Mouse (Mus musculus): Measurements from ENCODE around the gene Grk1.

- TF ChIP-seq CTCF (conservative IDR thresholded peaks at IDR 0.05 in 1 of 2, IDR thresholded peaks at IDR 0.05 in 1 of 2; ENCODE audit: low read depth in 2 of 2, low read length in 2 of 2) = no peak
- TF ChIP-seq RCOR1 (conservative IDR thresholded peaks at IDR 0.05; ENCODE audit: low read depth, low read length) = no peak
- TF ChIP-seq POLR2AphosphoS2 (IDR thresholded peaks at IDR 0.05; ENCODE audit: low read depth, low read length) = no peak
- no peak for TF ChIP-seq GABPA (IDR thresholded peaks at IDR 0.05; ENCODE audit: insufficient replicate concordance, low read depth, low read length)
- no peak for TF ChIP-seq E2F4 (IDR thresholded peaks at IDR 0.05; ENCODE audit: insufficient replicate concordance, low read depth, low read length)
- TF ChIP-seq PAX5 (IDR thresholded peaks at IDR 0.05; ENCODE audit: low read length) = no peak
- no peak for TF ChIP-seq ZMIZ1 (IDR thresholded peaks at IDR 0.05; ENCODE audit: low read depth, low read length)
- no peak; the same call in 1 of the 2 replicates for TF ChIP-seq MYC (IDR thresholded peaks at IDR 0.05; ENCODE audit: low read depth, low read length)
Observed at GRCm38 (mm10) chr8:13382999-13383398, 21.9 kb upstream of the Grk1 start.
